Mouse (Mus musculus) liver, embryonic 14.5 days (tissue): ENCODE measurements around the gene Ppp2r5c.

ENCODE experiments used
- CTCF ChIP-seq: IDR thresholded peaks from 2 replicates; pipeline ENCODE4 v1.5.1; 2016; ENCODE audit warnings: antibody characterized with exemption, low read depth, control low read depth
- EP300 ChIP-seq: IDR thresholded peaks from 2 replicates; pipeline ENCODE4 v1.6.1; 2016; ENCODE audit warnings: antibody characterized with exemption, low read depth

DNA sequence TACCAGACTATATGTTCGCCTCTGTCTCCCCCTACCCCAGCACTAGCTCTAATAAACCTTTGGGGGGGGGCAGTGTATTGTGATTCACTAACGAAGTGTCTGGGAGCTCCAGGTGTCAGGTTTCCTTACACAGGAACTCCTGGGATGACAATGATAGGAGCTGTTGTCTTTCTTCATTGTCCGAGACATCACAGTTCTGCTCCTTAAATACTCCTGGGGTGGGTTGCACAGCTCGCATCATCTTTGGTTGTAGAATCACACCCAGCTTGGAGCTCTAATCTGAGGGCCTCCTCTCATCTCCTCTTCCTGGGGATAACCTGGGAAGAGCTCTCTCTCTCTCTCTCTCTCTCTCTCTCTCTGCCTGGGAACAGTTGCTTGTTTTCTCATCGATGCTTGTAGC lies 94.6 kb downstream of the Ppp2r5c start:
- TF ChIP-seq EP300: no peak
- no peak for TF ChIP-seq CTCF
